Mouse (Mus musculus): ENCODE measurements at regions not wholly inside any gene's neighbourhood (a gene's known extent, or its start where the extent isn't known, plus 50 kb on each side); places are given as distances from the start of the nearest gene placed in this dataset.

GRCm38 (mm10) chr8:90762390-90762789 is 54.8 kb downstream of the Gm19935 start:
- no peak for DNase-seq (ENCODE audit: low read depth, low spot score)

- DNase-seq (ENCODE audit: low read depth, low spot score), result no peak
These were observed 55.2 kb downstream of the Gm19935 start for GRCm38 (mm10) chr8:90761947-90762346.

GRCm38 (mm10) chr8:90761446-90761845 is 55.7 kb downstream of the Gm19935 start:
- DNase-seq (ENCODE audit: low read depth, low spot score), result no peak

- DNase-seq (ENCODE audit: low read depth, low spot score), result peak; percentile 41
These were observed 57.7 kb downstream of the Gm19935 start for GRCm38 (mm10) chr8:90759531-90759930.

GRCm38 (mm10) chr8:90755020-90755419 is 62.2 kb downstream of the Gm19935 start:
- no peak for DNase-seq (ENCODE audit: low read depth, low spot score)

GRCm38 (mm10) chr8:90743546-90743945 is 73.6 kb downstream of the Gm19935 start:
- DNase-seq (ENCODE audit: low read depth, low spot score), result peak; percentile 58

GRCm38 (mm10) chr8:90740963-90741733 is 76.0 kb downstream of the Gm19935 start:
- no peak for DNase-seq (ENCODE audit: low read depth, low spot score)

- DNase-seq (ENCODE audit: low read depth, low spot score), result peak; percentile 30
These were observed 76.8 kb downstream of the Gm19935 start for GRCm38 (mm10) chr8:90740302-90740962.

GRCm38 (mm10) chr8:90728011-90728410 is 89.2 kb downstream of the Gm19935 start:
- DNase-seq (ENCODE audit: low read depth, low spot score), result no peak

GRCm38 (mm10) chr8:90725188-90725587 is 92.0 kb downstream of the Gm19935 start:
- DNase-seq (ENCODE audit: low read depth, low spot score), result no peak

GRCm38 (mm10) chr8:90716436-90716835 is 100.8 kb downstream of the Gm19935 start:
- DNase-seq (ENCODE audit: low read depth, low spot score), result no peak

GRCm38 (mm10) chr8:90708524-90708923 is 108.7 kb downstream of the Gm19935 start:
- peak; percentile 77 for DNase-seq (ENCODE audit: low read depth, low spot score)

GRCm38 (mm10) chr8:90692516-90692915 is 124.7 kb downstream of the Gm19935 start:
- no peak for DNase-seq (ENCODE audit: low read depth, low spot score)

GRCm38 (mm10) chr8:90685076-90685475 is 132.1 kb downstream of the Gm19935 start:
- DNase-seq (ENCODE audit: low read depth, low spot score), result peak; percentile 34

- DNase-seq (ENCODE audit: low read depth, low spot score), result no peak
These were observed 146.6 kb downstream of the Gm19935 start for GRCm38 (mm10) chr8:90670471-90671057.

GRCm38 (mm10) chr8:90669396-90669795 is 147.8 kb downstream of the Gm19935 start:
- no peak for DNase-seq (ENCODE audit: low read depth, low spot score)

- no peak for DNase-seq (ENCODE audit: low read depth, low spot score)
These were observed 158.1 kb downstream of the Gm19935 start for GRCm38 (mm10) chr8:90659066-90659465.

GRCm38 (mm10) chr8:90657641-90658051 is 159.5 kb downstream of the Gm19935 start:
- DNase-seq (ENCODE audit: low read depth, low spot score), result peak; percentile 92

- DNase-seq (ENCODE audit: low read depth, low spot score), result no peak
These were observed 160.1 kb downstream of the Gm19935 start for GRCm38 (mm10) chr8:90657116-90657515.

GRCm38 (mm10) chr8:90656436-90657090 is 160.6 kb downstream of the Gm19935 start:
- DNase-seq (ENCODE audit: low read depth, low spot score), result no peak

- DNase-seq (ENCODE audit: low read depth, low spot score), result no peak
These were observed 162.4 kb downstream of the Gm19935 start for GRCm38 (mm10) chr8:90654786-90655185.

- no peak for DNase-seq (ENCODE audit: low read depth, low spot score)
These were observed 174.8 kb downstream of the Gm19935 start for GRCm38 (mm10) chr8:90642392-90642791.
